Mouse (Mus musculus) naive thymus-derived CD4-positive, alpha-beta T cell, adult 2 months (primary cell): Measurements from ENCODE around the gene Zfpl1.

Experiments used
- DNase-seq: peaks from one replicate; pipeline ENCODE4 v3.0.0-alpha.2; 2011; ENCODE audit warnings: low read depth

The Zfpl1 gene

DNA sequence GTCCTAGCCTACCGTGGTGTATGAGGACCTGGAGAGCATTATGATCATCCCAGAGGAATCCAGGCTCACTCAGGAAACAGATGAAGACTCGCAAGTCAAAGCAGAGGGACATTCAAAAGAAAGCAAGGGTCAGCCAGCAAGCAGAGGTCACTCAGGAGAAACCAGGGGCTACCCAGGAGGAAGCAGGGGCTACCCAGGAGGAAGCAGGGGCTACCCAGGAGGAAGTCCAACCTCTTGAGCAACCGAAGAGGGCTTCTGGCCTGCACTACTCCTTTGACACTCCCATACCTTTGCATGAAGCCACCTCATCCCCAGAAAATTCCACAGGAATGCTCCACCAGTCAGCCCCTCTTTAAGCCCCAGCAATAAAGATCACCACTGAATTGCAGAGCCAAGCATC is 13.1 kb upstream of the Zfpl1 start:
- no peak for DNase-seq

DNA sequence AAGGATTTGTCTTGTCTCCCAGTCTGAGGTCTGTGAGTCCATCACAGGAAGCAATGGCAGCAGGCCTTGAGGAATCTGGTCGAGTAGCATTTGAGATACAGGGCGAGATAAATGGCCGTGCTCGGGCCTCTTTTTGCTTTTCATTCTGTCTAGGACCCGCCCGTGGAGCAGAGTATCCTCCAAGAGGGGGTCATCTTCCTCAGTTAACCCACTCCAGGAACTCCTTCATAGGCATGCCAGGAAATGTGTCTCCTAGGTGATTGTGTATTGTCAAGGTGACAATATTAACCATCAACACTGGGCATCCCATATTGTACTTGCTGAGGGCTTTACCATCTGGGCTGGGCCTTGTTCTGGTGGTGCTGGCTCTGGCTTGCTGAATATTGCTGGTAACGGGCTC is 9.4 kb upstream of the Zfpl1 start, which contains the start of gene AC131692.1:
Gene AC131692.1, plus strand, starts transcription at position 301 of the 400 bp plus-strand sequence.
- DNase-seq = no peak

DNA sequence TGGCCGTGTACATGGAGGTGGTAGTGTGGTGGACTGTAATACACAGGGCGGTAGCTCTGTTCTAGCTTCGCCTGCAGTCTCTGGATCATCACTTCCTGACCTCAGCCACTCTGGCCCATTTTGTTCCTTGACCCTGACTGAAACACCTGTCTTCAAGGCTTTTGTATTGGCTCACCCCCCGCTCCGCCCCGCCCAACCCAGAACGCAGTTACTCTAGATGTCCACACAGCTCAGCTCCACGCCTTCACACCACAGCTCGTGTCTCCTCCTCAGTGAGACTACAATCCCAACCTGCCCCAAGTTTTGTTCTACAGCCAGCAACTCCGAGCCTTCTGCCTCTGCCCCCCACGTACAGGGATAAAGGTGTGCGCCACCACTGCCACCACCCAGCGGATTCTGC is 4.1 kb upstream of the Zfpl1 start:
- DNase-seq = no peak

DNA sequence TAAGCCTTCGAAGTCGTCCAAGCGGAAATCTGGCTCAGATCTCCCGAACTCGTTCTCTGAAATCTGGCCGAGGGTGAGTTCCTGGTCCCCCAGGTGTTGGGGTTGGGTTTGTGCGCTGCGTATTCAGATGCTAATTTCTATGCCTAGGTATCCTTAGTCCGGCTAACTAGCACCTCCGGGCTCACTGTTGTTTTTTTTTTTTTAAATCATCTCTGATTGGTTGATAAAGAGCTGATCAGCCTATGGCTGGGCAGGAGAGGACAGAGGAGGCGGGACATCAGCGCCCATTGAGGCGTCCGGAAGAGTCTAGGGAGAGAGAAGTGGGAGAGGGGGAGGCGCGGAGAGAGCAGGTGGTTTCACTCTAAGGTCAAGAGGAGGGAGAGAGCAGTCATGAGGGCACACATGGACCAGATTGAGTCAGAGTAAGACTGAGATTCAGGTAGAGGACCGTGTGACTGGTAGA is 692 bp upstream of the Zfpl1 start:
- DNase-seq = peak; percentile 84

- no peak for DNase-seq
Observed at GRCm38 (mm10) chr19:6082156-6082555, 2.6 kb downstream of the Zfpl1 start, which contains the start of gene Gm28374. Gene Gm28374 (minus strand): TSS chr19:6082256.

GRCm38 (mm10) chr19:6079983-6080480 is 4.7 kb downstream of the Zfpl1 start, which contains the start of gene Tmem262:
Gene Tmem262 (plus strand): TSS chr19:6080033.
- DNase-seq = no peak

DNA sequence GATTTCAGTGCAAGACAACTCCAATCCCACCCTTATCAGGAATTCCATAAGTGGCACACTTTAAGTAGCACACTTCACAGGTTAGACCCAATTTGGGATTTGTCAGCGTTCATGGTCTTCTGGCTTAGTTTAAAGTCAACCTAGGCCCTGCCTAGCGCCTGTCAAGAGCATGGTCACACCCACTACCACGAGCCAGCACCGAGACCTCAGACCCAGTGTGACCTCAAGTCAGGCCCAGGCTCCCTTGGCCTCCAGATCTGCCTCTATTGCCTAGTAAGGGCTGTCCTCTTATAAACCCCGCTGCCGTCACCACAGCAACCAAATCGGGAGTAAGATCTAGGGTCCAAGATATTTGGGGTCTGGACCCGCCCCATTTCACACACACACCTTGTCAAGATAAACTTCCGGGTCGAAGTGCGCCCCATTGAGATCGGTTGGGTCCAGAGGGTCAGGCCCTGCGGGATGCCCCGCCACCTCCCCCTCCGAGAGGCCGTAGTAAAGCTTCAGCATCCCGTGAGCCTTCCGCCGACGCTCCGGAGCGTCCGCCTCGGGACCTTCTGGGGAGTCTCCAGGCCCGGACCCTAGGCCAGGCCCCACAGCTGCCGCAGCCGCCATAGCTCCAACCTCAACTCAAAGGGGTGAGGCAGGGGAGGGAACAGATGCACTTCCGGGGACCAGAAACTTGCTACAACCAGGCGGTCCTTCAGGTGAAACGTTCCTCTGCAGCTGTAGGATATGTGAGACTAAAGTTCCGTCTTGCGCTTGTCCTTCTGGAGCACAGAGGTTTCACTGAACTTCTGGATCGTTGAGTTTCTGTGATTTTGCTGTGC is 8.0 kb downstream of the Zfpl1 start, which contains the start of gene Vps51:
Gene Vps51, minus strand, starts transcription at position 668 of the 830 bp plus-strand sequence.
- DNase-seq = peak; percentile 94

- no peak for DNase-seq
Observed at GRCm38 (mm10) chr19:6073889-6074288, 10.9 kb downstream of the Zfpl1 start.

DNA sequence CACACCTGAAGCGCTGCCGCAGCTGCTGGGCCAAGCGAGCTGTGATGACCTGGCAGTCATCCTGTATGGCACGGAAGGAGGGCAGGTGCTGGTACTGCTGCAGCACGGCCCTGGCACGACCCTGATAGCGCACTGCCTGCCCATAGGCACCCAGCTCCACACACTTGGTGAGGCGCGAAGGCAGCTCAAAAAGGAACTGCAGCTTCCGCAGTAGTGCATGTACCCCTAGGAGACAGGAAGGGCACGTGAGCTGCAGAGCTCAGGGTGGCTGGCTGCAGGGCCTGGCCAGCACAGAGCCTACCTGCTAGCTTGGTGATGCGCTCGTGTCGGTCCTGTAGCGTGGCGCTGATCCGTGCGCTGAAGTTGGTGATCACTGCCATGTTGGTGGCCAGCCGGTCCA is 13.5 kb downstream of the Zfpl1 start:
- DNase-seq = no peak

DNA sequence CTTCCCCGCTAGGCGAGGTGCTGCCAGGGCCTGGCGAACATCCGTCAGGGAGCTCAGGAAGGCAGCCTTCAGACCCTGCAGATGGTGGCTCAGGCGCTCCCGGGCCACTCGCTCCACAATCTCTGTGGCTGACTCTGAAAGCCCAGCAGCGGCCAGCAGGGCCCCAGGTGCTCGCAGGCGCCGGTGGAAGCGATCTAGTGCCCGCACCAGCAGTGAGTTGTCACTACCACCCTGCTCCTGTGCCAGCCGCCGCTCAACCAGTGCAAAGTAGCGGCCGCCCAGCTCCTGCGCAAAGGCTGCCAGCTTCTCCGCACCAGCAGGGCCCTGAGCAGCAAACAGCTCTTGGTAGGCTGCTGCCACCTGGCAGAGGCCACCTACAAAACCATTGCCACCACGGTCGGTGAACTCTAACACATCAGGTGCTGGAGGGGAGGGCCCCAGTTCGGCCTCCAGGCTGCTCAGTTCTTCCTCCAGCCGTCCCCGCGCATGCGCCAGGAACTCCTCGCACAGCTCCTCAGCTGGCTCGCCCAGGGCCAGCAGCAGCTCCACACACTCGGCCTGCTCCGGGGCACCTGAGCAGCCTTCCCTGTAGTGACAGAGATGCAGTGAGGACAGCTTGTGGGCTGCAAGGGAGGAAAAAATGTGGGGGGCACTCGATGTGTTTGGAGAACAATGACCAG is 14.0 kb downstream of the Zfpl1 start:
- DNase-seq = peak; percentile 55

DNA sequence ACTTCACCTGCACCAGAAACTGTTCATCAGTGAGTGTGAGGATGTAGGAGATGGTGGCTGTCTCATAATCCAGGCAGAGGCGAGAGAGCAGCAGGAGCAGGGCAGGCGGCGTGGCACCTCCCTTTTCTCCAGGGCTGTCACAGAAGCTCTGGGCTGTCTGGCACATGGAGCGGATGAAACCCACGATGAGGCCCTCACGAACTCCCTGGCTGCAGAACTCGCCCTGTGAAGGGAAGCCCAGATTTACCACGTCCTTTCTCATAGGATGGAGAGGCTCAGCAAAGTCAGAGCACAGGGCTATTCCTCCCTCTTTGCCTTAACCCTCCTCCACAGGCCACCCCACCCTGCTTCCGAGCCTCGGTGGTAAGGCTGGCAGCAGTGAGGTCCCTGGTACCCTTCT is 14.9 kb downstream of the Zfpl1 start:
- DNase-seq = no peak

DNA sequence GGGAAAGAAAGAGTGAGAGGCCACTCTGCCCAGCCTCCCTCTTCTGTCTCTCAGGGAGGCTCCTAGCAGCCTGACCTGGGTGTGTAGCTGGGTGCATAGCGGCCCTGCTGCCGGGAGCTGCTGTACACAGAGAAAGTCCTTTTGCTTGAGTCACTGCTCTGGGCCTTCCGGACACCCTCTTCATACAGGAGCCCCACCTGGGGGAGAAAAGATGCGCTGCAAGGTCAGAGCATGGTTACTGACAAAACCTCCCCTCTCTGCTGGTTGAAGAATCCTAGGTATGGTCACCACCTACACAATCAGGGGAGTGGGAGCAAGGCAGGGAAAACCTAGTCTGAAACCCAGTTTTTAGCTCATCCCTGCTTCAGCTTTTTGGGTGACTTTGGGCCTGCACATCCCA is 15.8 kb downstream of the Zfpl1 start:
- DNase-seq = no peak

- peak; percentile 91 for DNase-seq
Observed at GRCm38 (mm10) chr19:6067724-6068415, 16.9 kb downstream of the Zfpl1 start, which contains the start of gene Tm7sf2. Gene Tm7sf2 (minus strand): TSS chr19:6068373.

- peak; percentile 93 for DNase-seq
Observed at GRCm38 (mm10) chr19:6067011-6067723, 17.6 kb downstream of the Zfpl1 start.

- DNase-seq = no peak
Observed at GRCm38 (mm10) chr19:6066571-6066970, 18.2 kb downstream of the Zfpl1 start.

DNA sequence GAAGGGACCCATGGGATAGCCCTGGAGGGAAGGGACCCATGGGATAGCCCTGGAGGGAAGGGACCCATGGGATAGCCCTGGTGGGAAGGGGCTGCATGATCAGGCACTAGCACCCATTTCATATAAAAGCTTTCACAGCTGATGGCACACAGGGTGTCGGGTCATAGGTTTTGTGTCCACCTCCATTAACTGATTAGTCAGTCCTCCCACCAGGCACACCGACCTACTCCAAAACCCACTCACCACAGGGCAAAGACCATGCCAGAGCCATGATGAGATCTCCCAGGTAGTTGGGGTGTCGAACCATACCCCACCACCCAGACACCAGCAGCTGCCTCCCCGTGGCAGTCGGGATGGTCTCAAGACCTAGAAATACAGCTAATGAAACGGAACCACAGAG is 21.7 kb downstream of the Zfpl1 start:
- no peak for DNase-seq

DNA sequence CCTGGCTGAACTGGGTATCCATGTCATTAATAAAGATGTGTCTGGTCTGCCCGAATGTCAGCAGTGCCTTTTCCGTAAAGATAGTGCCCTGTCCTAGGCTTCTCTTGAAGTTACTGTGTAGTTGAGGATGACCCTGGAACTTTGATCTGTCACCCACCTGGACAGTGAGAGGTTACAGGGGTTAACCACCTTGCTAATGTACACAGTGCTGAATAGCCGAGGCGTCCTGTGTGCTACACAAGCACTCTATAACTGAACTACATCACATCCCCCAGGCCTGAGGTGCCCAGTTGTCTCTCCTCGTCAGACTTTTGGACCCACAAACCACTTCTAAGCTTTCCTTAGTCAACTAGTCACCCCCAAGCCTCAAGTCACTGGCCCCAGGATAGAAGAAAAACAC is 22.3 kb downstream of the Zfpl1 start:
- no peak for DNase-seq

DNA sequence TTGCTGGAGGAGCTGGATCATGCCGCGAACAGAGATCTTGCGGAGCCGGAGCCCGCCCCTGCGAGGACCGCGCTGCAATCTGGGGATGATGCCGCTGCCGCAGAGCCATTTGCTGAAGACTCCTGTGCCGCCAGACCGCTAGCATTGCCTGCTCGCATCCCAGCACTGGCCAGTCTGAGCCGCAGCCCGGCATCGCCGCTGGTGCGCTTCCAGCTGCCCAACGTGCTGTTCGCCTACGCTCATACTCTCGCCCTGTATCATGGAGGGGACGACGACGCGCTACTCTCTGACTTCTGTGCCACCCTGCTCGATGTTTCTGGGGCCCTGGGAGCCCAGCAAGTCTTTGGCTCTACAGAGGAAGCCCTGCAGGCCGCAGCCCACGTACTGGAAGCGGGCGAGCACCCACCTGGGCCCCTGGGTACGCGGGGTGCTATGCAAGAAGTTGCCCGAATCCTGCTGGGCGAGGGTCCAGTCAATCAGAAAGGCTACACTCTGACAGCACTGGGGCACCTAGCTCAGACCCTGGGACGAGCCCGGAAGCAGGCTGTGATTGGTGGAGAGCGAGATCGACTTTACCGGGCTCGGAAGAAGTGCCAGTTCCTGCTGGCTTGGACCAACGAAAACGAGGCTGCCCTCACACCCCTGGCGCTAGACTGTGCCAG is 23.0 kb downstream of the Zfpl1 start:
- peak; percentile 74 for DNase-seq

DNA sequence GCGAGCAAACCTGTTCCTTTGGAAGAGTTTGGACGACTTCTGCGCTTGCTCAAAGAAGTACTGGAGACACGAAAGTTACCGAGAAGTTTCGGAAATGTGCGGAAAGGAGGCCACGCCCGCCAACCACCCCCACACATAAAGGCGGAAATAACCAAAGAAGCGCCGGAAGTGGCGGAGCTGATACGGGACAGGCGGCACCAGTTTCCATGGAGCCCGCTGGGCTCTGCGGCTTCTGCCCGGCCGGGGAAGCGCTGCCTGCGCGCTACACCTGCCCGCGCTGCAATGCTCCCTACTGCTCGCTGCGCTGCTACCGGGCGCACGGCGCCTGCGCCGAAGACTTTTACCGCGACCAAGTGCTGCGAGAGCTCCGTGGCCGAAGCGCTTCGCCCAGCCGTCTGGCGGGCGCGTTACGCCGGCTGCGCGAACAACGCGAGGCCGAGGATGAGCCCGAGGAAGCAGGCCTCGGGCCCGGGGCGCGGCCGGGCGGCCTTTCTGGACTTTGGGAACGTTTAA is 23.7 kb downstream of the Zfpl1 start, which contains the start of gene Znhit2:
Gene Znhit2, plus strand, starts transcription at position 172 of the 513 bp plus-strand sequence.
- peak; percentile 96 for DNase-seq

- no peak for DNase-seq
Observed at GRCm38 (mm10) chr19:6058966-6059365, 25.8 kb downstream of the Zfpl1 start.

DNA sequence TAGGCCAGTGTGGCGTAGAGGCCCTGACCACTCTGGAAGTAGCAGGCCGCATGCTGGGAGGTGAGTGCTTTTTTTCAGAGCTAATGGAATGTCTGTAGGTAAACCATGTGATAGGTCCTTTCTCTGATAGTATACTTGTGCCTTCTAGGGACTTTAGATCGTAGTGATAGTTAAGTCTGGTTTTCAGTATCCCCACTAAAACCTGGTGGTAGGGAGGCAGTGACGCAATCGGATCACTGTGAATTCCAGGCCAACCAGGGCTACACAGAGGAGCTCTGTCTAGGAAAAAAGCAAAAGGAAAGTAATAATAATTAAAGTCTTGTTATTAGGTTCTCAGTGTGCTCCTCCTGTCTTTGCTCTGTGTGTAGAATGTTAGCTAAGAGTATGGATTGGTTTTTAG is 26.2 kb downstream of the Zfpl1 start:
- no peak for DNase-seq
